Mouse (Mus musculus) cerebellum, postnatal 4 days (tissue): ENCODE measurements at regions not wholly inside any gene's neighbourhood (a gene's known extent, or its start where the extent isn't known, plus 50 kb on each side); places are given as distances from the start of the nearest gene placed in this dataset.

Experiments used
- DNase-seq, 2 experiments: peaks; one replicate each; pipeline ENCODE4 v3.0.0; 2022; ENCODE audit warnings: low spot score in 2 of 2, mixed read lengths in 1 of 2

DNA sequence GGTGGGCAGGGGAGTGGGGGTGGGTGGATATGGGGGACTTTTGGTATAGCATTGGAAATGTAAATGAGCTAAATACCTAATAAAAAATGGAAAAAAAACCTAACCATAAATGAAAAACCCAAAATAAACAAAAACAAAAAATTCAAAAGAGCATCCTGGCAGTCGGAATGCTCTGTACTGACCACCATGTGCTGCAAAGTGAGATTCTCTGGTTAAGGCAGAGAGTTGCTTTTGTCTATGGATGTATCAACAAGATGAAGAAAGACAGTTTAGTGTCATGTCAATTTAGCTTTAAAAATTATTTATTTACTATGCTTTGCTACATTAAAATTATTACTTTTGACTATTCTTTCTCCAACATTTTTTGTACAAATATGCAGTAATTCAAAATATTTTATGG, 88.5 kb downstream of the E330014E10Rik start:
- DNase-seq = no peak

DNA sequence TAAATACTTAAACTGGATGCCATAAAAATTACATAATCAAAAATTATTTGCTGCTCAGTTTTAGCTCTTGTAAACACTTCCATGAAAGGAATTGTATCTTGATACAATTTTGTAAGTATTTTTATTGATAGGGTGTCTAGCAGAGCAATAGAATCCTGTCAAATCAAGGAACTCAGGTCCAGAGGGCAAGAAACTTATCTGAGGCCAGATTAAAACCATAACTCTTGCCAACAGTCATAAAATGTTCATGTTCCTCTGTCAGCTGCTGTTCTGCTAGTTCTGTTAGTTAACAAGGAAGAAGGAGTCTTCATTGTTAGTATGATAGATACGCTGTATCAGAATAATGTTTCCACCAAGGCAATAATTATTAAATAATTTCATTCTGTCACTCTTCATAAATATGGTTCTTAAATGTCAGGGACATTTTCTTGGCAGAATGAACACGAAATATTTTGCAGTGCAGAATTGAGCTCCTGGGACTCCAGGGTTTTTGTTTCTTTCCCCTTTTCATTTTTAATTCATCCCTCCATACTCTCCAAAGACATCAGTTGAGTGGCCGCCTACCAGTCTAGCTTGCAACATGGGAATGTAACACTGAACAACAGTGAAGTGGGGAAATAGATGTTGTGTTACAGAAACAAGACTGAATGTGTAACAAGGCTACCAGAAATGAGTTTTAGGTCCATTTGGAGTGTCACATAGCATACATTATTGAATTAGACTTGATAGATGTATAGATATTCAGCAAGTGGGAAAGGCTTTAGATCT, 89.1 kb downstream of the E330014E10Rik start:
- DNase-seq = no peak

DNA sequence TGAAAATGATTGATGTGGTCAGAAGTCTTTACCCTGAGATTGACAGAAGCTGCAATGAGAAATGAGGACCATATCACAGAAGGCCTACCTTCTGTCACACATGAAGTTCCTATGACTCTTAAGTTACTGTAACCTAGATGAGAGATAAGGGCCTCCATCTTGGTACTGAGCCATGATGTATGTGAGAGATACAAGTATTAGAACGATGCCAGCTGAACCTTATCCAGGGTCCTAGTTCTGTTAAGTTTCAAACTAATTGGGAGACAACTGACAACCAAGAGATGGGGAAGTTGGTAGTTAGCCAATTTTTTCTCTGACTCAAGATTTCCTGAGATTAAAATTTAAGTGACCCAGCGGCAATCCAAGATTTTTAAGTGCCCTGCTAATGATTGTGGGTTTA, 89.7 kb downstream of the E330014E10Rik start:
- no peak for DNase-seq

DNA sequence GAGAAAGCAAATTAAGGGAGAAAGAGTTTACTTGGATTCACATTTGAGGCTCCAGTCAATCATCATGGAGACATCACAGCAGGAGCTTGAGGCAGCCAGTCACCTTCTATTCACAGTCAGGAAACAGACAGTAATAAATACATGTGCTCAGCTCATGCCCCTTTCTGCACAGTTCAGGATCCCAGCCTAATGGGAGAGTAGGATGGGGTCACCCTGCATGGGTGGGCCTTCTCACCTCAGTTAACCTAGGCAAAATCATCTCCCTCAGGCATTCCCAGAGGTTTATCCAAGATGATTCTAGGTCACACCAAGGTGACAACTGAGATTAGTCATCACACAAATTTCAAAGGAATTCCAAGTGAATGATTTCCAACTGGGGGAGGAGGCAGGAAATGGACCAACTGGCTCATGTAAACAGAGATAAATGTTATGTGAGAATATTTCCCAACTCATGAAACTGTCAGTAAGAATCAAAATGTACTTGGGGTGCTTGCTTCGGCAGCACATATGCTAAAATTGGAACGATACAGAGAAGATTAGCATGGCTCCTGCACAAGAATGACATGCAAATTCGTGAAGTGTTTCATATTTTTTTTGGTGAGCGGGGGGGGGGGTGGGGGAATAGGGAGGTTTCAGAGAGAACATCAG, 89.8 kb upstream of the Cxcl13 start:
- no peak for DNase-seq

DNA sequence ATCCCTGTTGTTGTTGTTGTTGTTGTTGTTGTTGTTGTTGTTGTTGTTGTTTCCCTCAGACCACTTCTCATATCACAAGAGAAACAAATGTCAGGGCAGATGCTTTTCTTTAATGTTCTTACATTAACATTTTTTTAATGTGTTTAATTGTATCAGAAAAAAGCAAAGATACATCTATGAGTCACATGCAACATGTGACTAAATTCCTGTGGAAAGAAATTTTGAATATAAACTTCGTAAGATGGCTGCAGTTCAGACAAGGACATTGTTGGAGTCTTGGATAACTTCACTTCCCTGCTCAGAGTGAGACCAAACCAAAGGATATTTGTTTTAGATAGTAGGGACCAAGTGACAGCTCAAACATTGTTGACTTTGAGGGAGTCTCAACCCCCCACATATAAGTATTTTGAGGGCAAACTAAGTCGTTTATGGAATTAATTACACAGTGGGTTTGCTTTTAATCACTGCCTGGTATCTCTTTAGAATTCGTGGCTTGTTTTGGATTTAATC, 86.4 kb upstream of the Cxcl13 start:
- DNase-seq = no peak

DNA sequence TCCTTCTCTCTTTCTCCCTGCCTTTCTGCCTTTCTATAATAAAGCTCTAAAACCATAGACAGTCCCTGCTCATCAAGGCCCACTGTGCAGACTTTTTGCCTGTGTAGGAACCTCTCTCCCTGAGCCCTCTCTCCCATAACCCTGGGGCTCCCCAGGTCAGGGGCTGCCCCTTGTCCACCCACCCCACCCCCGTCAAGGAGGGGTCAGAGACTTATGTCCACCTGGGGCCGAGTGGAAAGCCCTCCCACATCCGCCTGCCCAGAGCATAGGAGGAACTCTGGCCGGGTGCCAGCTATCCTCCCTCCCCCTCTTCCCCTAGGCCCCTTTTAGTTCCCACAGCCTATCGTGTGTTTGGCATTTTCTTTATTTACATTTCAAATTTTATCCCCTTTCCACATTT, 81.8 kb upstream of the Cxcl13 start:
- no peak for DNase-seq

DNA sequence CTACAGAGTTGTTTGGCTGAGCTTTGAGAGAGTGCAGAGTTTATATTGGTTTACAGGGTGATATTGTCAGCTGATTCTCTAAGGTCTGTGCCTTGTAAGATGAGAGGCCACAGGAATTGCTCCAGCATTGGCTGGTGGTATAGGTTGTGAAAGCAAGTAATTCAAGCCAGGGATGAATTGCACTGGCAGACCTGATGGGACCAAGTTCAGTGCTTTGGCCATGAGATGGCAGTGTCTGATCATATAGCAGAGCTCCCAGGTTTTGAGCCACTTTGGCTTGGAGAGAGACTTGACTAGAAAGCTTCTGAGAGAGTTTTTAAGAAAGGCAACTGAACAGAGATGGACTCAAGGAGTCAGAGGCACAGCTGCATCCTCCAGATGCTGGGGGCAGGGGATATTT, 75.8 kb upstream of the Cxcl13 start:
- peak in 1 of 2 experiments; percentile 37 for DNase-seq
